Mouse (Mus musculus) G1E (cell line): ENCODE measurements around the gene Pcx.

Experiments
- CTCF ChIP-seq: IDR thresholded peaks from 2 replicates; pipeline ENCODE4 v1.5.1; 2012; ENCODE audit warnings: low read depth, low read length, inconsistent platforms, mixed read lengths
- GATA2 ChIP-seq: IDR thresholded peaks from 2 replicates; pipeline ENCODE4 v1.6.1; 2012; ENCODE audit warnings: low read depth, low read length, inconsistent platforms, borderline replicate concordance
- TAL1 ChIP-seq: conservative IDR thresholded peaks from 2 replicates; pipeline ENCODE4 v1.6.1; 2012; ENCODE audit warnings: low read depth, low read length, inconsistent platforms, mixed read lengths

- TF ChIP-seq CTCF (no peak), GATA2 (no peak), TAL1 (no peak)
These were observed 102.1 kb downstream of the Pcx start for GRCm38 (mm10) chr19:4612181-4612961.
